Mouse (Mus musculus): ENCODE measurements around the gene Map4k3.
"Not testable (repeated sequence)": the region's sequence is repeated elsewhere in the genome, so short reads cannot be mapped to it uniquely, and the experiment has no call there.

- TF ChIP-seq CTCF (IDR thresholded peaks at IDR 0.05 in 2 of 3, conservative IDR thresholded peaks at IDR 0.05 in 1 of 3; ENCODE audit: control insufficient read depth in 1 of 3, insufficient read depth in 1 of 3, low read depth in 2 of 3, low read length in 3 of 3, poor library complexity in 1 of 3, severe bottlenecking in 1 of 3); MAX (IDR thresholded peaks at IDR 0.05; ENCODE audit: low read length); E2F4 (IDR thresholded peaks at IDR 0.05; ENCODE audit: borderline replicate concordance, low read depth, low read length); RAD21 (IDR thresholded peaks at IDR 0.05; ENCODE audit: low read depth, low read length); BHLHE40 (IDR thresholded peaks at IDR 0.05; ENCODE audit: borderline replicate concordance, low read depth, low read length); POLR2A (IDR thresholded peaks at IDR 0.05; ENCODE audit: control insufficient read depth in 1 of 2, insufficient read depth in 1 of 2, low read depth in 1 of 2, low read length in 2 of 2, poor library complexity in 1 of 2); USF2 (IDR thresholded peaks at IDR 0.05; ENCODE audit: borderline replicate concordance in 1 of 2, insufficient read depth in 1 of 2, low read depth in 1 of 2, low read length in 2 of 2); RCOR1 (IDR thresholded peaks at IDR 0.05; ENCODE audit: low read depth, low read length); EP300 (IDR thresholded peaks at IDR 0.05; ENCODE audit: low read depth in 1 of 2, low read length in 2 of 2); TBP (IDR thresholded peaks at IDR 0.05; ENCODE audit: low read depth, low read length); ZKSCAN1 (IDR thresholded peaks at IDR 0.05; ENCODE audit: low read depth, low read length); USF1 (IDR thresholded peaks at IDR 0.05; ENCODE audit: low read depth, low read length); TAL1 (IDR thresholded peaks at IDR 0.05; ENCODE audit: low read length): not testable (repeated sequence)
- peak; percentile 66 for TF ChIP-seq ZNF384 (IDR thresholded peaks at IDR 0.05; ENCODE audit: low read depth, low read length)
Measured at GRCm38 (mm10) chr17:80761191-80761590, 32.9 kb upstream of the Map4k3 start.
